Mouse (Mus musculus): Measurements from ENCODE around the gene Gpx3. TPM values are rescaled to one million over a fixed set of nuclear protein-coding genes. Genes with fewer than 3 reads are reported as not detected.
A peak's percentile ranks its signal among the peaks of the same experiment; 100 is the strongest.

Gpx3 gene
- polyA plus RNA-seq, 1 experiment from 2014 or later: 121 TPM

DNA sequence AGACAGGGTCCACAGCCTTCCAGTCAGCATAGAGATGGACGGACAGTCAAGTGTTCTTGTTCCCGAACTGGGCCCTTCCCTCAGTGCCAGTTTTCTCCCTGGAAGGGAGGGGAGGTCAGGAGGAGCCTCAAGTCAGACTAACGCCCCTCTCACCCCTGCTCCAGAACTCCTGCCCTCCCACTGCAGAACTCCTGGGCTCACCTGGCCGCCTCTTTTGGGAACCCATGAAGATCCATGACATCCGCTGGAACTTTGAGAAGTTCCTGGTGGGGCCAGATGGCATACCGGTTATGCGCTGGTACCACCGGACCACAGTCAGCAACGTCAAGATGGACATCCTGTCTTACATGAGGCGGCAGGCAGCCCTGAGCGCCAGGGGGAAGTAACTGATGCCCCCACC lies 7.0 kb downstream of the Gpx3 start:
- WGBS: 94% methylated on average over 11 of the region's 11 CpGs
- no peak for DNase-seq (ENCODE audit: low spot score)
- H3K4me1 ChIP-seq (replicated peaks): peaks cover 12% of the 10 kb centered on the region
- H3K9me3 ChIP-seq: no peaks in the 10 kb centered on the region
- peaks cover 76% of the 10 kb centered on the region for H3K36me3 ChIP-seq
- H3K27me3 ChIP-seq (ENCODE audit: insufficient read depth, poor library complexity, severe bottlenecking): no peaks in the 10 kb centered on the region
- H3K27ac ChIP-seq: no peak overlapping the region
- H3K4me3 ChIP-seq: no peak overlapping the region

DNA sequence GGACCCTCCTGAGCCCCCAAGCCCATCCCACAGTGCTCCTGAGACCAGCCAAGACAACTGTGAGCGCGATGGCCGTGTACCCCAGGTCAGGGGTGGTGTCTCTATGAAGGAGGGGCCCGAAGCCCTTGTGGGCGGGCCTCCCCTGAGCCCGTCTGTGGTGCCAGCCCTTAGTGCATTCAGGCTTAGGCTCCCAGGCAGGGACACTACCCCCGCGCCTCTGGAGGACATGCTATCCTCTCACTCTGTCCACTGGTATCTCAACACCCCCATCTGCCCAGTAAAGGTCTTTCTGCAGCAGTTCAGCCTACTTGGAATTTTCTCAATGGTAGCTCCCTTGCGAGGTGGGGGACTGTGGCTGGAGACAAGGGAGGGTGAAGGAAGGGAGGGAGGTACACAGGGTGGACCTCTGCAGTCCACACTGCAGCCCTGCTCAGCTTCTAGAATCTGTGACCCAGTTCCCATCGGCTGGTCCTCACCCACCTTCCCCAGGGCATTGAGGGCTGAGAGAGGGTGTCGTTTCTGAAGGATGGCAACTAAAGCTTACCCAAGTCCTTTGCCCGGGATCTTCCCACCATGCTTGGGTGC lies 7.9 kb downstream of the Gpx3 start:
- WGBS: 89% methylated on average over 12 of the region's 12 CpGs
- Histone ChIP-seq H3K27ac (no peak overlapping the region), H3K36me3 (peaks cover 85% of the 10 kb centered on the region), H3K4me1 (replicated peaks) (peaks cover 6% of the 10 kb centered on the region; the same call in 1 of the 2 replicates), H3K27me3 (ENCODE audit: insufficient read depth, poor library complexity, severe bottlenecking) (no peaks in the 10 kb centered on the region), H3K9me3 (no peaks in the 10 kb centered on the region), H3K4me3 (no peak overlapping the region)
- no peak for DNase-seq (ENCODE audit: low spot score)

DNA sequence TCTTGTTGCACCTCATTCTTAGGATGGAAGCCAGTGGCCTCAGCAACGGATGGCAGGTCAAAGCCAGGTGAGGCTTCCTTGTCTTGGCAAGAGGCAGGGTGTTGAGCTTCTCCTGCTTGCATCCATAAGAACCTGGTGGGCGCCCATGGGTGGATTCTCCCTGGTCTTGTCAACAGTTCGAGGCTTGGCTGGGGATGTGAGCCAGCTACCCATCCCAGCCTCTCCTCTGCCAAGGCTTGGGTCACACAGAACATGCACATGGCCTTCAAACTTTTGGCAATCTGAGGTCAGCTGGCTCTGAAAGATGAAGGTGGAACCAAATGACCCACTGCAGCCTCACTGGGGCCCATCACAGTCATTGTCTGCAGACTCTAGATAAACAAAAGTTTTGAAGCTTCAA lies 8.9 kb downstream of the Gpx3 start:
- DNase-seq (ENCODE audit: low spot score): no peak
- H3K36me3 ChIP-seq: peaks cover 93% of the 10 kb centered on the region

DNA sequence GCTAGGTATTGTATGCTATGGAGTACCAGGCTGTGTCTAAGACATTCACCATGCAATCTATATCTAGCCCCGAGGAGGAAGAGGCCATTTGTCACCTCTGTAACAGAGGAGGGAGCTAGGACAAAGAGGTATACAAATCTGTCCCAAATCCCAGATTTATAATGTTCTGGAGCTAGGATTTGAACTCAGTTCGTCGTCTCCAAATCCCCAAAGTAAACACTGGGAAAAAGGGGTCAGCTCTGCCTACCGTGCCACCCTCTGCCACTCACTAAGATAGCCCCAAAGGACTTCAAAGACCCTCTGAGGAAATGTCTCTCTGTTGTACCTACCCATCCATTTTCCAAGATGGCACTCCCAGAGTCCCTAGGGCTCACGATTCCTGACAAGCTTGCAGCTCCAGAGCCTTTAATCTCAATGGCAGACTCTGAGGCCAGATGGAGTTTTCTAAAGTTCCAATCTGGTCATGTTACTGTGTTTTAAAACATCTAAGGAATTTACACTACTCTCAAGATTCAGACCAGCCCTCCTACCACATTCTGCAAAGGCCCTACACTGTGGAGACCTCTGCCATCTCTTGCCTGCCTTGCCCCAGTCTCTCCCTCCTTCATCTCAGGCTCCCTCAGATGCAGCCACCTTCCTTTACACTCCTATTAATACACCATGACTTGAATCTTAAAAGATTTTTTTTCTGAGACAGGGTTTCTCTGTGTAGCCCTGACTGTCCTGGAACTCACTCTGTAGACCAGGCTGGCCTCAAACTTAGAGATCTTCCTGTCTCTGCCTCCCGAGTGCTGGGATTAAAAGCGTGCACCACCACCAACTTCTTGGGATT lies 9.6 kb downstream of the Gpx3 start:
- Histone ChIP-seq H3K4me1 (replicated peaks) (no peaks in the 10 kb centered on the region), H3K9me3 (no peaks in the 10 kb centered on the region), H3K4me3 (no peak overlapping the region), H3K27ac (no peak overlapping the region), H3K36me3 (peaks cover 95% of the 10 kb centered on the region), H3K27me3 (ENCODE audit: insufficient read depth, poor library complexity, severe bottlenecking) (no peaks in the 10 kb centered on the region)
- DNase-seq (ENCODE audit: low spot score): no peak
- 91% methylated on average over 7 of the region's 7 CpGs for WGBS

More for the DNA sequence above, 8.9 kb downstream of the Gpx3 start:
- Histone ChIP-seq H3K4me3 (no peak overlapping the region), H3K9me3 (no peaks in the 10 kb centered on the region), H3K27ac (no peak overlapping the region), H3K4me1 (replicated peaks) (peaks cover under 1% of the 10 kb centered on the region; the same call in 1 of the 2 replicates), H3K27me3 (ENCODE audit: insufficient read depth, poor library complexity, severe bottlenecking) (no peaks in the 10 kb centered on the region)
- 88% methylated on average over 3 of the region's 3 CpGs for WGBS

DNA sequence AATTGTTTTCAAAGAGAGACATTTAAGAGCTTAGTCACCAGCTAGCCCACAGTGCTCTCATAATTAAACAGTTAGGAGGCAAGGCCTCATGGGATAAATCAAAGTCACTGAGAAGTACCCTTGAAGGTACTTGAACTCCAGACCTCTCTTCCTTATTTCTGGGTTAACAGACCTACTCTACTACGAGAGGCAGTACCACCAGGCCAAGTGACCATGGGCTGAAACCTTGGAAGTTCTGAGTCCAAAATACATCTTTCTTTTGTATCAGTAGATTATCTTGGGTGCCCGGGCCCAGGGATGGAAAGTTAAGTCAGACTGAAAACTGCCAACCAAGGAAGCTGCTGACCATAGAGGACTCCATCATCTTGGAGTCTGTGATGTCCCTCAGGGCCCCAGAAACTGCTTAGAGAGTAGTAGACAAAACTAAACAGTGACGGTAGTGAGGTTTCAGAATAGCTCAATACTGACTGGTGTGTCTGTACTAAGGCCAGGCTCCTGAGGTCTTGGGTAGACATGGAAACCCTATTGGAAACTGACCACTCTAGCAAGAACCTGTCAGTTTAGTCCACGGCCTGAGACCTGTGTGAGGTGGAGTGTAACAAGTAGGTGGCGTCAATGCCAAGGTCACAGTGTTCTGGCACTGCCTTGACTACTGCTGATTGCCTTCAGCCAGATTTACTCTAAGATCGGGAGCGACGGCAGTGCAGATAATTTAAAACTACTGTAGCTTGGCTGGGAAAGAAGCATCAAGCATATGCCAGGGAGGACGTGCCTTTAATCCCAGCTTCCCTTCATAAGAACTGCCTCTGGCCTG lies 10.5 kb downstream of the Gpx3 start:
- Histone ChIP-seq H3K27me3 (ENCODE audit: insufficient read depth, poor library complexity, severe bottlenecking) (no peaks in the 10 kb centered on the region), H3K27ac (no peak overlapping the region), H3K9me3 (no peaks in the 10 kb centered on the region), H3K36me3 (peaks cover 95% of the 10 kb centered on the region), H3K4me1 (replicated peaks) (no peaks in the 10 kb centered on the region), H3K4me3 (no peak overlapping the region)
- DNase-seq (ENCODE audit: low spot score): no peak
- 90% methylated on average over 9 of the region's 9 CpGs for WGBS

DNA sequence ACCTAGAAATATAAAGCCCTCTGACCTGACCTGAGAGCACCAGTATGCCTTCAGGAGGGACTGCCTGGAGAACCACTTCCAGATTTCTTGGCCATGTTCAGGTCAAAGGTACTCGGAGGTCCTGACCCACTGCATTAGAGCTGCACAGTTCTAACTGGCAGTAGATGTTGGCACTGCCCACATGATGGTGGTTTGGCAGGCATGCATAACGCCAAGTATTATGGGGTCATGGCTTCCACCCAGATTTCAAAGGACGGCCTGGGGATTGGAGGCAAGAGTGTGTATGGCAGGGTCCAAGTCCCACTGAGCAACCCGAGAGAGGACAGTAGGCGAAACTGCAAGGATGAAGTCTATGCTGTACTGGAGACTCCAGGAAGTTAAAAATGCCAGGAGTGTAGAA lies 11.6 kb downstream of the Gpx3 start:
- H3K27me3 ChIP-seq (ENCODE audit: insufficient read depth, poor library complexity, severe bottlenecking): no peaks in the 10 kb centered on the region
- WGBS: 89% methylated on average over 5 of the region's 5 CpGs
- no peak for DNase-seq (ENCODE audit: low spot score)
- H3K4me3 ChIP-seq: no peak overlapping the region
- H3K4me1 ChIP-seq (replicated peaks): no peaks in the 10 kb centered on the region
- H3K36me3 ChIP-seq: peaks cover 96% of the 10 kb centered on the region
- no peak overlapping the region for H3K27ac ChIP-seq
- H3K9me3 ChIP-seq: 0 out of 2 replicates have a peak, but pooled peaks cover 3% of the 10 kb centered on the region

DNA sequence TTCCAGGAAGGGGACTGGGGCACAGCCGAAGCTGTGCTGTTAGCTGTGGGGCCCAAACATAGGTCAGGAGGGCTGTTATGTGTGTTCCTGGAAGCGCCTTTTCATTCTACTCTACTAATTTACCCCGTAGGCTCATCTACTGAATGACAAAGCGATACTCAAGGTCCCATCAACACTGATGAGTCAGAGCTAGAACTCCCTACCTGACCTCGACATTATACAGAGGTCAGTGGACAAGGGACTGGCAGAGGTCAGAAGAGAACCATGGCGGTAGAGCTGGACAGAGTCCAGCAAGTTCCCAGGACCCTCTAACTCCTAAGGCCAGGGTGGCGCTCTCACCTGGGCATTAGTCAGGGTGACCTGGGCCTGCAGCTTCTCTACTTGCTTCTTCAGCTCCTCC lies 15.2 kb downstream of the Gpx3 start:
- Histone ChIP-seq H3K27ac (no peak overlapping the region), H3K36me3 (peaks cover 92% of the 10 kb centered on the region), H3K4me1 (replicated peaks) (peaks cover 16% of the 10 kb centered on the region), H3K4me3 (no peak overlapping the region), H3K27me3 (ENCODE audit: insufficient read depth, poor library complexity, severe bottlenecking) (no peaks in the 10 kb centered on the region), H3K9me3 (0 out of 2 replicates have a peak, but pooled peaks cover 3% of the 10 kb centered on the region)
- WGBS: 93% methylated on average over 7 of the region's 7 CpGs
- no peak for DNase-seq (ENCODE audit: low spot score)

DNA sequence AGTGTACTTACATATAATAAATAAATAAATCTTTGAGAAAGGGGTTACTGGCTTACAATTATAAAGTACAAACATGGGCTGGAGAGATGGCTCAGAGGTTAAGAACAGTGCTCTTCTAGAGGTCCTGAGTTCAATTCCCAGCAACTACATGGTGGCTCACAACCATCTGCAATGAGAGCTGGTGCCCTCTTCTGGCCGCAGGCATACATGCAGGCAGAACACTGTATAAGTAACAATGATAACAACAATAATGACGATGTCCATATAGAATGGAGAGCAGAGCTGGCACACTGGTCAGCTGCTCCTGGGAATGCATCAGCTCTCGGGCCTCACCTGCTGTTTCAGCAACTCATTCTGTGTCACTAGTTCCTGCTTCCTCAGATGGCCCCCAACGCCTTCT lies 16.0 kb downstream of the Gpx3 start:
- peaks cover 16% of the 10 kb centered on the region for H3K4me1 ChIP-seq (replicated peaks)
- H3K27me3 ChIP-seq (ENCODE audit: insufficient read depth, poor library complexity, severe bottlenecking): no peaks in the 10 kb centered on the region
- H3K27ac ChIP-seq: no peak overlapping the region
- 0 out of 2 replicates have a peak, but pooled peaks cover 3% of the 10 kb centered on the region for H3K9me3 ChIP-seq
- peaks cover 92% of the 10 kb centered on the region for H3K36me3 ChIP-seq
- 89% methylated on average over 4 of the region's 4 CpGs for WGBS
- no peak overlapping the region for H3K4me3 ChIP-seq
- no peak for DNase-seq (ENCODE audit: low spot score)

DNA sequence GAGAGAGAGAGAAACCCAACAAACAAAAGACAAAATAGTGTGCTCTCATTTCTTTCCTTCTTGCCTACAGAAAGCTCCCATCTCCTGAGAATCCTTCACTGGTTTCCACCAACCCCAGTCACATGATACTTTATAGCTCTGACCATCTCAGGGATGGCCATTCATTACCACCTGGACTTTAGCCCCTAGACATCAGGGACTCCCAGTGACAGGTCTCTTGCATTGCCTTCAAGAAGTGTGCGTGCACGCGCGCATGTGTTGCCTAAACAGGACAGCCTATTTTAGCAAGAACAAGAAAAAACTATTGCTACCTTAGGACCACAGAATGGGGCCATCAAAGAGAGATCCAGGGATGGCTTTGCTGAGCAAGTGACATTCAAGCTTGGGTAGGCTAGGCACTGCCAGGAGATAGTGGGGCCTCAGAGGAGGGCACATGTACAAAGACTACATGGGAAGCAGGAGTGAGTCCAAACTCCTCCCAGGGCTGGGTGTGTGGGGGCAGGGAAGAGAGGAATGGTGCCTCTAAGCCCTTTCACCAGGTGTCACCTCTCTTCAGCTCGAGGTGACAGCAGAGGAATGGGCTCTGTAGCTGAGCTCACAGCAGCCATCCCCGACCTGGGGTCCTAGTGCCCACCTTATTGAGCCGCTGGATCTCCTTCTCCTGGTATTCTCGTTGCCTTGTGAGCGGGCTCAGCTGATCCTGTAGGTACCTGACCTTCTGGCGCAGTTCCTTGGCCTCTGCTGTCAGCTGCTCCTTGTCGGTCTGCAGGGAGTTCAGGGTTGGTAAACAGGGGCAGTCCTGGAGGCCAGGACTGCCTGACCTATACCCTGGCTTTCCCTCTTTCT lies 18.1 kb downstream of the Gpx3 start:
- H3K27me3 ChIP-seq (ENCODE audit: insufficient read depth, poor library complexity, severe bottlenecking): no peaks in the 10 kb centered on the region
- peaks cover 16% of the 10 kb centered on the region for H3K4me1 ChIP-seq (replicated peaks)
- 0 out of 2 replicates have a peak, but pooled peaks cover 3% of the 10 kb centered on the region for H3K9me3 ChIP-seq
- 70% methylated on average over 11 of the region's 11 CpGs for WGBS
- peaks cover 88% of the 10 kb centered on the region for H3K36me3 ChIP-seq
- no peak overlapping the region for H3K27ac ChIP-seq
- H3K4me3 ChIP-seq: no peak overlapping the region
- no peak for DNase-seq (ENCODE audit: low spot score)

DNA sequence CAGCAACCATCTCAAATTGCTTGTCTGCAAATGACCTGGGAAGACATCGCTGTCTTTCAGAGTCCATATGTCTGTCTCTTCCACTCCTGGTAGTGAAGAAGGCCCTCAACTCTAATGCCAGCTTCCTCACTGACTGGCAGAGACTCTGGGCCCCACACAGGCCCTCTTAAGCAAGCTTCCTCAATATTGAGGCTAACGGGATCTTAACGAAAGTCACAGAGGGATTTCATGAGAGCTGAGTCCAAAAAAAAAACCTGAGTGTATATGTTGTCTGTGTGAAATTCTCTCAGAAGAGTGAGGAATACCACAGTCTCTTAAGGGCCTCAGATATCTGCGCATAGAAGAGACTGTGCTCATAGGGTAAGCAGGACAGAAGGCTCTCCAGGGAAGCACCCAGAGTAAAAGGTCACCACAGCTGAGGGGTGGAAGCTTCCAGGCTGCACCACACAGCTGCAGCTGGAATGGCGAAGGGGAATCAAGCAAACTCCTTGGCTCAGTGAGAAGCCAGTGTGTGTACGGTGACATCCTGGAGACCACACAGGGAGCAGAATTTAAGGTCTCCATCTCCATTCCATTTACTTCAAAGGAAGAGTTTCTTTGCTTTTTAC lies 18.8 kb downstream of the Gpx3 start:
- Histone ChIP-seq H3K4me1 (replicated peaks) (peaks cover 16% of the 10 kb centered on the region), H3K4me3 (no peak overlapping the region), H3K27ac (no peak overlapping the region), H3K9me3 (0 out of 2 replicates have a peak, but pooled peaks cover 3% of the 10 kb centered on the region), H3K27me3 (ENCODE audit: insufficient read depth, poor library complexity, severe bottlenecking) (no peaks in the 10 kb centered on the region), H3K36me3 (peaks cover 87% of the 10 kb centered on the region)
- DNase-seq (ENCODE audit: low spot score): no peak
- WGBS: 70% methylated on average over 6 of the region's 6 CpGs

DNA sequence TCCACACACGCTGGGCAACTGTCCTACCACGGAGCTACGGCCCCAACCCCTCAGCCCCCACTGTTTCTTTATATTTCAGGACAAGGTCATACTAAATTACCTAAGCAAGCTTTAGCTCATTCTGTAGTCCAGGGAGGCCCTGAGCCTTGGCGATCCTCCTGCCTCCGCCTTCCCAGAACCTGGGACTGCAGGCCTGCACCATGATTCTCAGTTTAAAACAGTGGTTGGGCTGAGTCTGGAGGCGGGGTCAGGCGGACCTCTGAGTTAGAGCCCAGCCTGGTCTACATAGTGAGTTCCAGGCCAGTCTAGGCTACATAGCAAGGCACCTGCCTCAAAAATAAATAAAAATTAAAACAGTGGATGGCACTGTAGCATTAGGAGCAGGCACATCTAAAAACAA lies 19.5 kb downstream of the Gpx3 start:
- Histone ChIP-seq H3K27ac (no peak overlapping the region), H3K36me3 (peaks cover 87% of the 10 kb centered on the region)
- WGBS: 50% methylated on average over 7 of the region's 7 CpGs

DNA sequence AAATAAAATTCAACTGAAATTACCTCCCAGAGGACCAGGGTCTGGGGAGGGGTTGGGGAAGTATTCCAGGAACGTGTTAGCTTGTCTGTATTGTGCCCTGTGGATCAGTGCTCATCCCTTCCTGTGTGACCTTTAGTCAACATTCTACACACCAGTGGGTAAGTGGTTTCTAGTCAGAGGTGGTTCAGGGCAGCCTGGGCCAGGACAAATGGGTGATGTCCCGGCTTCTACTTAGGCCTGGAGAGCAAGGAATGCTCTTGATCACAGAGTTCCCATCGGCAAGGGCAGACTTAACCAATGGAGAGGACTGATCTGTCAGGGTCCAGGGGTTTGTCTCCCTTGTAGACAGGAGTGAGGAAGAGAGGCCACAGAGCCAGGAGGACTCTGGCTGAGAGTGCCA lies 20.2 kb downstream of the Gpx3 start:
- Histone ChIP-seq H3K27ac (no peak overlapping the region), H3K36me3 (peaks cover 86% of the 10 kb centered on the region), H3K4me1 (replicated peaks) (peaks cover 16% of the 10 kb centered on the region), H3K4me3 (no peak overlapping the region), H3K9me3 (0 out of 2 replicates have a peak, but pooled peaks cover 3% of the 10 kb centered on the region), H3K27me3 (ENCODE audit: insufficient read depth, poor library complexity, severe bottlenecking) (no peaks in the 10 kb centered on the region)
- DNase-seq (ENCODE audit: low spot score): no peak
- WGBS: 84% methylated on average over 3 of the region's 3 CpGs

More for the DNA sequence above, 19.5 kb downstream of the Gpx3 start:
- H3K9me3 ChIP-seq: 0 out of 2 replicates have a peak, but pooled peaks cover 3% of the 10 kb centered on the region
- H3K4me3 ChIP-seq: no peak overlapping the region
- peaks cover 16% of the 10 kb centered on the region for H3K4me1 ChIP-seq (replicated peaks)
- DNase-seq (ENCODE audit: low spot score): peak; percentile 25
- no peaks in the 10 kb centered on the region for H3K27me3 ChIP-seq (ENCODE audit: insufficient read depth, poor library complexity, severe bottlenecking)
